Mouse (Mus musculus) lung, adult 18-20 months (tissue): ENCODE results near the gene Foxi1.
"Not testable (repeated sequence)": the region's sequence is repeated elsewhere in the genome, so short reads cannot be mapped to it uniquely, and the experiment has no call there.

Source experiments
- DNase-seq, 2 experiments: peaks; one replicate each; pipeline ENCODE4 v3.0.0; 2022; ENCODE audit warnings: mixed read lengths in 2 of 2

The Foxi1 gene

DNA sequence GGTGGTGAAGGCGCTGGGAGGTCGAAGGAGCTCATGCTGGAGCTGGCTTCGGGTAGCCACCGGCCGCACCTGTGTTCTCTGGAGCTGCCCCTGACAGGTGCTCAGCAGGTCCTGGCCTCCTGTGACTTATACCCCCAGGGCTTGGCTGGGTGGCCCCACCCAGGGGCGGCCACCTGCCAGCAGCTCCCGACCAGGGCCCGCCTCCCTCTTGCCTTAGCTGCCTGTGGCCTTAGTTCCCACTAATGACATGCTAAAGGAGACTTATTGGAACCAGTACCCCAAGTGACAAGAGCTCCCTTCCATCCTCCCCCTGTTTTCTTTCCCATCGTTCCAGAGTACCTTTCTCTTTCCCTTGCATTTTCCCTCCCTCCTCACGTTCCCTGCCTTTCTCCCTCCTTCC is at the start of gene Foxi1:
Foxi1 (minus strand) TSS at position 101 of the 400 bp plus-strand sequence.
- no peak for DNase-seq

DNA sequence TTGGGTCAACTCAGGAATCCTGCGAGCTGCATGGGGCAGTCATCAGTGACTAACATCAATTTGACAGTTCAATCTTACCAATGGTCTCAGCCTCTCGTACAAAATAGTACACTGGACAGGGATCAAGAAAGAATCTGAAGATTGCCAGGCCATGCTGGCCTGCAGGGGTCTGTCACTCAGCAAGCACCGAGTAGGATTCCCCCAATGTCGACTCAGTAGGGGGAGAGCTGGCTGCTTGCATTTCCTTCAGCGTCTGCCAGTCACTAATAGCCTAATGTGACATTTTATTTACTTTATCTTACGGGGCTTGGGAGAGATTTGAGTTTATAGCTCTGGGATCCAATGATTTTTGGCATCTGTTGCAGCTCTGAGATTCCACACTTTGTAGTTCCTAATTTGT is 35.1 kb upstream of the Foxi1 start:
- no peak for DNase-seq

DNA sequence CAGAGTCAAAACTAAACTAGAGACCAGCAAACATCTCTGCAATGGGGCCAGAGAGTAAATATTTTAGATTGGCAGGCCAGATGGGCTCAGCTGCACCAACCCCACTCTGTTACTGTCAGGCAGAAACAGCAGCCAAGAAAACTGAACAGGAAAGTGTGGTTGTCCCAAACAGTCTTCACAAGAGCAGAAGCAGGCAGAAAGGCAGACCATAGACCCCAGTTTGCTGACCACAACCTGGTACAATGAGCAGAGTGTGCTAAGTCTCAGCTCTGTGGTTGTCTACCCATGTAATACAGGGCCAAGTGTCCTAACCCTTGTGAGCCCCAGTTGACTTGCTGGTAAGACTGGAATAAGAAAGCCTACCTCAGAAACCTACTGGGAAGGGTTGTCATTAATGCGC is 32.4 kb upstream of the Foxi1 start:
- DNase-seq, result no peak

DNA sequence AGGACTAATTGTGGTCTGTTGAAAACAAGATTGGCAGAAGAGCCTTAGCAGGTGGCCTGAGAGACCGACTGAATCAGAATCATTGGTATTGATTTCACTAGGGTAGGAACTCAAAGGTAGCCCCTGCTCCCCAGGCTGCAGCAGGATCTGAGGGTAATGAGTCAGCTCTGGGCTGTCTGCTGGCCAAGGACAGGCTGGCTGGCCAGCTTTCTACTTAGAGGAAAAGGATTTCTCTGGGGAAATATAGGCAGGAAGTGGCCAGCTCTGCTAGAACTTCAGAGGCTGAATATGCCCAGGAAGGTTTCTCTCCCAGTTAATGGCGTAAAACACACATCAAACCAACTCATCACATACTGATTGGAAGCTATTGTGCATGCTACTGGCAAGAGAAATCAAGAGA is 31.8 kb upstream of the Foxi1 start:
- no peak for DNase-seq

DNA sequence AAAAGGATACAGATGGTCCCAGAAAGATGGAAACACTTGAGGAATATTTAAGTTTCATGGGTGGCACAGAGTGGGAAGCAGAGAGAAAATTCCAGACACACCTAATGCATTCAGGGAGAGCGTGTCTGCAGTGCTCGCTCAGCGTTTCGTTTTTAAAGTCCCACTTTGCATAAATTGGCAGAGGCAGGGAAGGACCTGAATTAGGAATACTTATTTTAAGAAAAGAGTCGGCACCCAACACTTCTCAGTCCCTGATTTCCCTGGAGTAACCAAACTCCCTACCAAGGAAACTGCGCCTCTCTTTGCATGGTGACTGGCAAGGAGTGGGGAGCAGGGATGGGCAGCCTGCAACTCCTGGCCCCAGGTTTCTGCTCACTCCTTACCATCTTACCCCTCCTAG is 29.0 kb upstream of the Foxi1 start:
- DNase-seq, result no peak

DNA sequence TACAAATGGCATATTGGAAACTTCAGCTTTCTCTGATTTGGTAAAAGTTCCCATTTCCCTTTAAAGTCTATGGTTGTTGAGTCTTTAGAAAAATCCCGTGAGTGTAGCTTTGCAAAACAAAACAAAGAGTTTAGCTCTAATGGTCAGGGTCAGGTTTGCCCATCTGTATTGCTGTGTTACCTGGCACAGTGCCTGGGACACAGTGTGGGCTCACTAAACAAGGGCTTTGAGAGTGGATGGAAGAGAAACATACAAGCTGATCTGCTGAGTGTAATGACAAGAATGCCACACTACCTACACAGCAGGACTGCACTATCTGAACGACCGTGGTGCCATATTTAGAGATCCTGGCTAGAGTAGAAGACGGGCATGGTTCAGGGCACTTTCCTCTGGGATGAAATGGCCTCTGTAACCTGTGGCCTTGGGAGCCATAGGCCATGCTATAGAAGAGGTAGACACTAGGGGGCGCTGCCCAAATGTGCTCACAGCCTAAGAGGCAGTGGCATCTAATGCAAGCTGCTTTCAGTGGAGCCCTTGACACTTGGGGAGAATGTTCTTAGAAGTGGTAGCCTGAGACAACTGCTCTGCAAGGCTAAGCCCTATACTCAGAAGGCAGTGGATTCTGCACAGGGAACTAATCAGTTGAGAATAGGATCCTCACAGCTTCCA is 28.3 kb upstream of the Foxi1 start:
- no peak for DNase-seq

DNA sequence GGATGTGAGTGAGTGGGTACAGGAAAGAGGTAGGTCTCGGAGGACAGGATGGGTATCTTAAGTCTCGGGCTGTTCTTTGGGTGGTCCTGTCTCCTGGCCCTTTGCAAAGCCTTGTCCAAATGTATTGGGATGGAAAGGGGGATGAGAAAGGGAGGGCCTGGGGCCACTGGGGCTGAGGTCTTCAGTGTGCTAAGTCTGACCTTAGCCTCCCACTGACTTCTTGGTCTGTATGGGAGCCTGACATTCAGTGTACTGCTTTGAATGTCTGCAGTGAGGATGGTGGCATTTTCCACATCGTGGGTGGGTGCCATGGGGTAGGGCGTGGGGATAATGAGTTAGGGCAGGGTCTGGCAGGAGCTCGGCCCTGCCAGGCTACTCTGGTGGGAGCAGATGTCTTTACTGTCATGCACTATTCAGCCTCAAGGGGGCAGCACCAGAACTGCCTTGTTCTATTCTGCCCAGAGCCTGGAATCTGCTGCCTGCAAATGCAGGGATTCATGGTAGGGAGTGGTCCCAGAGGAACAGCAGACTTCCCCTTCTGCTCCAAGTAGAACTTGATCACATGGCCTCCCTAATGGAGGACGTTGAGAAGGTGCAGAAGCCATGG is 21.0 kb upstream of the Foxi1 start:
- peak; percentile 6 to 16 for DNase-seq

DNA sequence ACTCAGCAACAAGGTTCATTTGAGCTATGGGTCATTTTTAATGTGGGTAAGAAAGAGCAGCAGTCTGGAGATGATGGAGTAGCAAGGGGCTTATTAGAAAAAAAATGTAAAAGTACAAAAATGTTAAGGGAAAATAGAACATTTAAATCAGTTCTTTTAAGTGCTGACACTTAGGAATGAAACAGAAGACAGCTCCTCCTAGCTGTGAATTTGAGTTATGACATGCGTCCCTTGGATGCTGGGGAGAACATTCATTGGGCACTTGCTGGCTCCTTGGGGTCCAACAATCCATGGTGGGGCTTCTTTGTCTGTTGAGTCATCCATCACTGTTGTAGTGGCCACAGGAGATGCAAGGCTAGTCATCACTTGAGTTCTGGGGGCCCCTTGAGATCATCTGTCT is 19.3 kb upstream of the Foxi1 start:
- DNase-seq, result no peak

DNA sequence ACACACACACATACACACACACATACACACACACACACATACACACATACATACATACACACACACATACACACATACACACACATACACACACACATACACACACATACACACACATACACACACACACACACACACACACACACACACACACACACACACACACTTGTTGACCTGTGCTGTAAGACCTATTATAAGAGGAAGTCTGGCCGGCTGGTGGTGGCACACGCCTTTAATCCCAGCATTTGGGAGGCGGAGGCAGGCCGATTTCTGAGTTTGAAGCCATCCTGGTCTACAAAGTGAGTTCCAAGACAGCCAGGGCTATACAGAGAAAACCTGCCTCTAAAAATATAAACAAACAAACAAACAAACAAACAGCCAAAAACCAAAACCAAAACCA is 12.7 kb upstream of the Foxi1 start:
- DNase-seq, result not testable (repeated sequence)

DNA sequence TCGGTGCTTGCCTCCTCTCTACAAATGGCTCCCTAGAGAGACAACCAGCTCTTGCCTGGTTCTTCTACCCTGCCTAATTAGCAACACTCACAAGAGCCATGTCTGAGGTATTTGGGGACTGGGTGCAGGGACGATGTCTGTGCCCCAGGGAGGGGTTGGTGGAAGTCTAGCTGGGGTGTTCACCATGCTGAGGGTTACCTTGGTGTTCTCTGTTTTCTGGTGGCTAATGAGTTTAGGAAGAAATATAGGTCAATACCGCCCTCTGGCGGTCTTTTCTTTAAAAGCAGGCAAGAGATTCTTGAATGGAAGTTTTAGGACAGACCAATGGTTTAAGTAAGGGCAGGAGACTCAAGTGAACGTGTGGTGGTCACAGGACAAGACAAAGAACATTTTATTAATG is 5.0 kb upstream of the Foxi1 start:
- DNase-seq, result peak in 1 of 2 experiments; percentile 48

DNA sequence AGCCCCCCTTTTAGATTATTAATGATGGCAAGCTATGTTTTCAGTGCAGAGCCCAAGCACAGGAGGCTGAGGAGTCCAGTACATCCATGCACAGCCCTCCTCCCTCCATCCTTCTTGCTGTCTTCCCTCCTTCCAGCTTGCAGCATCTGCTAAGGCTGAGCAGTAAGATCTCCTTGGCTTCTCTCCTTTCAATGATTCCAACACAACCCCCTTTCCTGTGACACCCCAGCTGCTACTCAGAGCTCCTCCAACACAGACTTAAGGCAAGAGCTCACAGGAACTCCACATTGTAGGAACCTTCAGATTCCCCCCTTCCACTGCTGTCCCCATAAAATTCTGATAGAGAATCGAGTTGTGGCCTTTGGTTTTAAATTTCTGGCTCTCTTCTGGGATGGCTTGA is 5.1 kb downstream of the Foxi1 start:
- no peak for DNase-seq

DNA sequence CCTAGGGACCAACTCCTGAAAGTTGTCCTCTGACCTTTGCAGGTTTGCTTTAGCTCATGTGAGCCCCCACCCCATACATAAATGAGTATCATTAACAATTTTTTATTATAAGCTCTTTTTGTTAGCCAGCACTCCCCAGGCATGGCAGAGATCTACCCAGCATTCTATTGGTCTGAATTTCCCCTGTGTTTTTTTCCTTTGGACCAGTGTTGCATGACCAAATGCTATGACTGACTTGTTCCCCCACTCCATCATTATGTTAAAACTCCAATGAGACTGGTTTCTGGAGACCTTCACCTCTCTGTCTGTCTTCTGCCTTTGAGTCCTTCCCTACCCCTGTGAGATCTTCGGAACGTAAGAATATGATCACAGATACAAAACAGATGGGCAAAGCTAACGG is 12.7 kb downstream of the Foxi1 start:
- no peak for DNase-seq

DNA sequence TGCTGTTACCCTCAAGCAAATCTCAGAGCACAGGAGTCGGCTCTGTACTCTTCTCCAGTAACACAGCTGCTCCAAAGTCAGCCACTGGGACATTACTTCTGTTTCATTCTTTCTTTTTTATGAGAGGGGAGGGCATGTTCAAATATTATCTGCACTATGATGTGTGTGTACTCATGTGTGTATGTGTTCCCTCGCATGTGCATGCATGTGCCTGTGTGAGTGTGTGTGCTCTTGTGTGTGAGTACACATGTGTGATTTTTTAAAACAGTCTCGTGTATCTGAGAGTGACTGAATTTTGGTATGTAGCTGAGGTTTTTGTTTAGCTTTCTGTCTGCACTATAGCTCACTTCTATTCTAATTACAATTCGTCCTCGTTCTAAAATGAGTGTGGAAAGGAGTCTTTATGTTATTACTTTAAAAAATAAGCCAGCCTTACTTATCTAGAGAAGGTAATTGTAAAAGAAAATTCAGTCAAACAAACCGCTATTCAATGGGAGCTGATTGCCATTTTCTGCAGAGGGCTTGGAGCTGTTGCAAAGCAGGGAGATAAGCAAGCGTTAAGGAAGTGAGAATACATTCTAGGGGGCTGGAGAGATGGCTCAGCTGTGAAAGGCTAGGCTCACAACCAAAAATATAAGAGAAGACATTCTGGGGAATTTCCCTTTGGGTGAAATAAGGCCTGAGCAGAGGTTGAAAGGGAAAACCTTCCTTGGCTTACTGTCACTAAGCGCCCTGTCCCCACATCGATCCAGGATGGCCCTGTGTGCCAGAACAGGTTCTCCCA is 13.5 kb downstream of the Foxi1 start:
- DNase-seq, result no peak

DNA sequence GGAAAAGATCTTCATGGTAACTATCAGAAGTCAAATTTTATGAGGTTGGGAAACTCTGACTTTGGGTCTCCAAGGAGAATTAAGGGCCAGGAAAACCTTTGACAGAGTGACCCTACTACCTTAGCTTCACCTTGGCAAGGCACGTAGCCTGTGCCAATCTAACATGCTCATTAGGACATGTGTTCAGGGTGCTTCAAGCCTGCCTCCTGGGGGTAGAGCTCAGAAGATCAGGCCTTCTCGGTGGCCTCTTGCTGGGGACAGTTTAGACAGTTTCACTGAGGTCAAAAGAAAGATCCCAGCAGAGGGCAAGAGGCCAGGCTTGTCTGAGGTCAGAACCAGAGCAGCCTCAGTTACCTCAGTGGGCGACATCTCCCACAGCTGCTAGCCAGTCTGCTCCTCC is 14.2 kb downstream of the Foxi1 start:
- no peak for DNase-seq

DNA sequence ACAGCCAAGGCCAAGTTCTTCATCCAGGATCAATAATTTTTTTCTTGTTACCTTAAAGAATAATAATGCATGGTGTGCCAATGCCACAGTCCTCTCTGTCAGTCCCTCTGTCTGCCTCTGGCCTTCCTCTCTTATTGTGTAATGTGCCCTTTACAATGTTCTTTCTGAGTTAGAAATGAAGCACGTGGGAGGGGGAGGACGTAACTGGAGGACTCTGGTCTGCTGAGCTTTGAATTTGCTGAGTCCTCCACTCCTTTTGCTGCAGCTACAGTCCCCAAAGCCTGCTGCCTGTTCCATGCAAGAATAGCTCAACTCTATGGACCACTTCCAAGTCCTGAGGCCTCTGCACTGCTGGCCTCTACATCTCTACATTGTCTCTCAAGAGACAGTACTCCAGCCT is 23.6 kb downstream of the Foxi1 start:
- no peak for DNase-seq

DNA sequence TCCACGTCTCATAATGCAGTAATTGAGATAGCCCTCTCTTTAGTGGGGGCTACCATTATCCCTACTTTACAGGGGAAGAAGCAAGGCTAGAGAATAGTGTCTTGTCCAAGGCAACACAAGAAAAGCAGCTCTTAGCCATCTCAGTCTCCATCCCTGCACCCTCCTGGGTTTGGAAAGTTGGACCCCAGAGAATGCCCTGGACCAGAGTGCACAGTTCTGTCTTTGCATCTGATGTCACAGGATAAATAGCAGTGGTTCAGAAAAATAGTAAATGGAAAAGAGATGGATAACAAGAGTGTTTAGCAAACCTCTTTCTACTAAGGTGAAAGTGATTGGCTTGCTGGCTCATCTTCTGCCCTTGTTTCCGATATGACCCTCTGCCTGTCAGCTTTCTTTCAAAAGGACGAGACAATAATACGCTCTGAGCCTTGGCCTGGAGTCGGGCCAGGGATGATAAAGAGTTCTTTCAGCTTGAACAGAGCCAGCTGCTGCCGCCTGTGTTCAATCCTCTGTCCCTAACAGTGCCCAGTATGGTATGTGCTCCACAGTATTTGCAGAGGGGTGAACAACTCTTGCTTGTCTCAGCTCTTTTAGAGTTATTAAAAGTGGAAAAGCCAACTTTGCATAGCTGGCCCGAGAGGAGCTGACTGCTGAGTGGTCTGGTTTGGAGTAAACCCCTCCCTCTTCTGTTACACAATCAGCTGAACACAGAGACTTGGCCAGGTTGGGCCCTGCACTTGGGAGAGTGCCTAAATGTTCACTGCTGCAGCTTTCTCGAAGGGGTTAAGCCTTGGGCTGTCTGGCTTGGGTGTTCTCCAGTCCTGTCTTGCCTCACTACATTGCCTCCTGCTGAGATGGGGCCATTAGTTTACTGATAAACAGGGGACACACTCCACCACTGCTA is 26.4 kb downstream of the Foxi1 start:
- peak; percentile 59 to 71 for DNase-seq

DNA sequence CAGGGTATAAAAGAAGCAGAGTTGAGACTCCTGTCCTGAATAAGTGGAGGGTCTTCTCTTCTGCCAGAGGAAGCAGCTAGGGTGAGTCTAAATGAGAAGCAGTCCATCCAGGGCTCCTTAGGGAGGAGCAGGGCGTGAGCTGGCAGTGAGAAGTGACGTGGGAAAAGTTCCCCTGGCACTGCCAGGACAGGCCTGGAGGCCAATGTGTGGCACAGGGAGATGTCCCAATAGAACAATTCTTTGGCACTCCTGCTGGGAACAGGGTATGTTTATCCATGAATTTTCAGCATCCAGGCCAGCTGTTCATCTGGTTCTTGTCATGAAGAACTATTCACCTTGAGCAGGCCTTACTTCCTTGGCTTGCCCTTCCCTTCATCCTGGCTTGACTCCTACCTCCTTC is 29.1 kb downstream of the Foxi1 start:
- DNase-seq, result no peak

DNA sequence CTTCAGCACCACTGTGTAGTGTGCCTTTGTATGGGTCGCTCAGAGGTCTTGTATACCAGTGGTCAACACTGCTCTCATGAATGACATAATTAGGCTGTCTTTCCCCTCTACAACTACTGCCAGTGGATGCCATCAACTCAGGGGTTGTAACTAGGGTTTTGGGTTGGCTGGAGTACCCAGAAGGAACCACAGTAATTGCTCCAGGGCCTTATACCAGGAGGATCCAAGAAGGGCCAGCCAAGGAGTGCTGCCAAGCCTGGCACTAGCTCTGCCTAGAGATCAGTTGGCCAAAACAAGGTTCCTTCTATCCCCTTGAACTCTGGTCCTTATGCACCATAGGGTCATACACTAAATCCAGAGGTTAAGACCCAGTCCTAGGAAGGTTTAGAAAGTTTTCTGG is 31.5 kb downstream of the Foxi1 start:
- DNase-seq, result no peak

DNA sequence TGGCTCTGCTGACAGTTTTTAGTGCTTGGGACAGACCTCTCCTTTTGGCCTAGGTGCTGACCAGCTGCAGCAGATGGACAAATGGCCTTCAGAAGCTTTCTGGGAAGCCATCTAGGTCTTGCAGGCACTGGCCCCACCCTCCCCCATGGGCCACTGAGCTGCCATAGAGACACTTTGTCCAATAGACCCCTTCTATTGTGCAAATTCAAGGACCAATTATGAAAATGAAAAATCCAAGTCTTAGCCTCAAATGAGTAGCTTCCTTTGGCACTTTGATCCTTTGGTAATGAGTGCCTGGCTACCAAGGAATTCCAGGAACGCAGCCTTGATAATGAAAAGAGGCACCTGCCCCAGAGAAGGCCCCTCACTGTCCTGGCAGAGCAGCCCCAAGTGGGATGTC is 36.7 kb downstream of the Foxi1 start:
- DNase-seq, result no peak

DNA sequence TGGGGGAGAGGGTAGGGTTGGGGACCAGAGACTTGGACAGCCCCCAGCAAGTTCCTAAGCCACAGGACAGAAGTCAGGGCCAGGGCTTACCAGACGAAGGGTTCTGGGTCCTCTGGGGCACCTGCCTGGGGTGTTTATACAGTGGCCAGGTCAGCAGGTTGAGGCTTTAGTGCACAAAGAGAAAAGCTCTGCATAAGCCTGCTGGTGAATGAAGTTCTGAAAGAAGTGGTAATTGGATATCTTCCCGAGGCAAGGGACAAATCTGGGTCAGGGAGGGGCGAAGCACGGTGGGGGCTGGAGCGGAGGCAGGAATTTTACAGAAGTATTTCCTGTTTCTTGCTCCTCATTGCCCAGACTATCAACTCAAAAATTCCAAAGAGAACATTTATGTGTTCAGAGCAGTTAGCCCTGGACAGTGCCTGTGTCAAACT is 38.4 kb downstream of the Foxi1 start:
- DNase-seq, result peak; percentile 57 to 65

DNA sequence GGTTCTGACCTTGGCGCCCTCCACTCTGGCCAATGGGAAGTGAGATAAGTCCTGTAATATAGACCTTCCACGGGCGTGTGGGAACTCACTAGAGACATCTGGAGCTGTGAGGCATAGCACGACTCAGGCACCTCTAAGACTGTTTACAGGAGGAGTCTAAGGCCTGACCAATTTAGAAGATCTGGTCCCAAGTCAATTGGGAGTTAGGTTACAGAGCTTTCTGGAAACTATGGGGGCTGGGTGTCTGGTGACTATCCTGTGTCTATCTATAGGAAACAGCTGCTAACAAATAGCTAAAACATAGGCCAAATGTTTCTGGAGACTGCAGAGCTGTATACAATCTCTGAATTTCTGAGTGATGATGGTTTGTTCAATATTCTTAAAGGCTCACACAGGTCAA is 41.5 kb downstream of the Foxi1 start:
- DNase-seq, result no peak

DNA sequence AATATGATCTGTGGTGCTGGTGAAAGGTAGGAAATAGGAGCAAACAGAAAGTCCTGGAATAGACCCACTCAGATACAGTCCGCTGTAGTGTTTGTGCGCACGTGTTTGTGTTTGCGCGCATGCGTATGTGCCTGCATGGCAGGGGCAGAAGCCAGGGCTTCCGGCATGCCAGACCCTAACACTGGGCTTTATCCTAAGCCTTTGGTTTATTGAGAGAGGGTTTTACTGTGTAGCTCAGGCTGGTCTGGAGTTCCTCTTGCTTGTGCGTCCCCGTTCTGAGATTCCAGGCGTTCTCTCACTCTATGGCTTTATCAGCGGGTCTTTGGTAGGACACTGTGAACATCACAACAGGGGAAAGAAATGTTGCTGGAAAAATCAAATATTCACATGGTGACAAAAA is 42.6 kb downstream of the Foxi1 start:
- no peak for DNase-seq

DNA sequence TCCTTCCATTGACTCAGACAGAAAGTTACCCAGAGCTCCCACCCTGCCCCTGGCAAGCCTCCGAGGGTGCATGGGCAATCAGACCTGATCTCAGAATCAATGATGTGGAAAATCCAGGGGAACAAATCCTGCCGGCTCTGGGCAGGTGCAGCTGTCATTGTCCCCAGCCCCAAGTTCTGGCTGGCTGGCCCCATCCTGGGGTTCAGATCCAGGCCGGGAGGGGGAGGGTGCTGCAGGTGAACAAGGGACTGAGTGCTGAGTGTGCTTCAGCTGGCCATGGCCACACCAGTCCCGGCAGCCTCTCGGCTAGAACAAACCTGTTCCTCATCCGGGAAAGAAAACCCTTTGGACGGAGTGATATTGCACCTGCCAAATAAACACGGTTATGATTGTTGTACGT is 49.0 kb downstream of the Foxi1 start:
- DNase-seq, result no peak
